Mouse (Mus musculus): Measurements from ENCODE around the gene Fbxw25. TPM values are rescaled to one million over a fixed set of nuclear protein-coding genes. Genes with fewer than 3 reads are reported as not detected.
"Not testable (repeated sequence)": the region's sequence is repeated elsewhere in the genome, so short reads cannot be mapped to it uniquely, and the experiment has no call there.

Gene Fbxw25
- polyA plus RNA-seq (2012; rRNA removed): not detected in 2 replicates

DNA sequence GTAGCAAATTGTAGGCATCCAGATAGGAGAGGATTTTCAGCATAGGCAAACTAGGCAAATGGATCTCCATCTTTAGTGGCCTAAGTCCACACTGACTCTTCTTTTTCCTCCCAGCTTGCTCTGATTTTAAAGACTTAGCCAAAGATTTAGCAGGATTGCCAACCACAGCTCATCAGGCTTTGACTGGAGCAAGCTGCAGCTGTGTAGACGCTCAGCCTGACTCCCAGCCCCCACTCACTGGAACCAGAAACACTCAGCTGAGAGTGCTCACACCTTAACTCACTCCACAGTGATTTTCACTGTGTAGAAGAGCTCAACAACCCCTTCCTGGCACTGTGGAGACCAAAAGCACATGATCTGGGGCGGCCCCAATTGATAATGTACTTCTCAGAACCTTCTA, at the start of gene Fbxw25:
TSS of gene Fbxw25 (minus strand) at position 101 of the 400 bp plus-strand sequence.
- not testable (repeated sequence) for H3K36me3 ChIP-seq (ENCODE audit: control insufficient read depth, insufficient read depth, low read length); H3K27ac ChIP-seq (ENCODE audit: insufficient read depth, low read depth, low read length); H3K27me3 ChIP-seq (ENCODE audit: control insufficient read depth, insufficient read depth, low read length); H3K4me3 ChIP-seq (ENCODE audit: low read depth, low read length); H3K4me1 ChIP-seq (ENCODE audit: control insufficient read depth, insufficient read depth, insufficient read length, low read length)
- 55% methylated on average over 2 of the region's 2 CpGs for WGBS

DNA sequence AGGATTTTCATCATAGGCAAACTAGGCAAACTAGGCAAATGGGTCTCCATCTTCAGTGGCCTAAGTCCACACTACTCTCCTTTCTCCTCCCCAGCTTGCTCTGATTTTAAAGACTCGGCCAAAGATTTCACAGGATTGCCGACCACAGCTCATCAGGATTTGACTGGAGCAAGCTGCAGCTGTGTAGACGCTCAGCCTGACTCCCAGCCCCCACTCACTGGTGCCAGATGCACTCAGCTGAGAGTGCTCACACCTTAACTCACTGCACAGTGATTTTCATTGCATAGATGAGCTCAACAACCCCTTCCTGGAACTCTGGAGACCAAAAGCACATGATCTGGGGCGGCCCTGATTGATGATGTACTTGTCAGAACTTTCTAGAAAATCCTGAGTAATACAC, 38.1 kb upstream of the Fbxw25 start, which contains the start of gene Fbxw18:
TSS of gene Fbxw18 (minus strand) at position 101 of the 400 bp plus-strand sequence.
- 75% methylated on average over 4 of the region's 4 CpGs for WGBS
- not testable (repeated sequence) for H3K27me3 ChIP-seq (ENCODE audit: control insufficient read depth, insufficient read depth, low read length); H3K4me3 ChIP-seq (ENCODE audit: low read depth, low read length); H3K27ac ChIP-seq (ENCODE audit: insufficient read depth, low read depth, low read length); H3K36me3 ChIP-seq (ENCODE audit: control insufficient read depth, insufficient read depth, low read length); H3K4me1 ChIP-seq (ENCODE audit: control insufficient read depth, insufficient read depth, insufficient read length, low read length)

DNA sequence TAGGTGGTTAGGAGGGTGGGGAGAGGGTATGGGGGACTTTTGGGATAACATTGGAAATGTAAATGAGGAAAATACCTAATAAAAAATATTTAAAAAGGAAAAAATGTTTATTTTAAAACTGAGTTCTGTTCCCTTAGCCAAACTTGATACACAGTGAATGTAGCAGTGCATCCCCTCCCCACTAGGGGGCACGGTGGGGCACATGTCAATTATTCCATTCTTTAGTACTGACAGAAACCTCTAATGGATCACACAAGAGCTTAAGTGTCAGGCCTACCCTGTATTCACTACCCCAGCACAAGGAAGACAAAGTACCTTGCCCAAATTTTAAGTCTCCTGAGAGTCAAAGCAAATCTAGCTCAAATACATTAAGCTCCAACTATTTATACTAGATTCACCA, 20.8 kb upstream of the Fbxw25 start:
- Histone ChIP-seq H3K27me3 (ENCODE audit: control insufficient read depth, insufficient read depth, low read length) (no peaks in the 10 kb centered on the region), H3K4me1 (ENCODE audit: control insufficient read depth, insufficient read depth, insufficient read length, low read length) (no peaks in the 10 kb centered on the region), H3K4me3 (ENCODE audit: low read depth, low read length) (no peak overlapping the region), H3K27ac (ENCODE audit: insufficient read depth, low read depth, low read length) (no peak overlapping the region), H3K36me3 (ENCODE audit: control insufficient read depth, insufficient read depth, low read length) (no peaks in the 10 kb centered on the region)
- TF ChIP-seq CTCF (IDR thresholded peaks at IDR 0.05; ENCODE audit: extremely low read depth, insufficient read length, insufficient replicate concordance, low read depth, low read length): peak; percentile 53; the same call in 1 of the 2 replicates
- TF ChIP-seq POLR2A (IDR thresholded peaks at IDR 0.05; ENCODE audit: low read depth, low read length): no peak
- 4% methylated on average over 1 of the region's 1 CpGs for WGBS

DNA sequence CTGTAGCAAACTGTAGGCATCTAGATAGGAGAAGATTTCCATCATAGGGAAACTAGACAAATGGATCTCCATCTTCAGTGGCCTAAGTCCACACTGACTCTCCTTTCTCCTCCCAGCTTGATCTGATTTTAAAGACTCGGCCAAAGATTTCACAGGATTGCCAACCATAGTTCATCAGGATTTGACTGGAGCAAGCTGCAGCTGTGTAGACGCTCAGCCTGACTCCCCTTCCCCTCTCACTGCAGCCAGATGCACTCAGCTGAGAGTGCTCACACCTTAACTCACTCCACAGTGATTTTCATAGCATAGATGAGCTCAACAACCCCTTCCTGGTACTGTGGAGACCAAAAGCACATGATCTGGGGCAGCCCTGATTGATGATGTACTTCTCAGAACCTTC, 38.5 kb downstream of the Fbxw25 start, which contains the start of gene Fbxw24:
TSS of gene Fbxw24 (minus strand) at position 101 of the 400 bp plus-strand sequence.
- not testable (repeated sequence) for H3K4me1 ChIP-seq (ENCODE audit: control insufficient read depth, insufficient read depth, insufficient read length, low read length); H3K27ac ChIP-seq (ENCODE audit: insufficient read depth, low read depth, low read length); H3K27me3 ChIP-seq (ENCODE audit: control insufficient read depth, insufficient read depth, low read length); H3K36me3 ChIP-seq (ENCODE audit: control insufficient read depth, insufficient read depth, low read length); H3K4me3 ChIP-seq (ENCODE audit: low read depth, low read length)
- WGBS: 77% methylated on average over 2 of the region's 2 CpGs

DNA sequence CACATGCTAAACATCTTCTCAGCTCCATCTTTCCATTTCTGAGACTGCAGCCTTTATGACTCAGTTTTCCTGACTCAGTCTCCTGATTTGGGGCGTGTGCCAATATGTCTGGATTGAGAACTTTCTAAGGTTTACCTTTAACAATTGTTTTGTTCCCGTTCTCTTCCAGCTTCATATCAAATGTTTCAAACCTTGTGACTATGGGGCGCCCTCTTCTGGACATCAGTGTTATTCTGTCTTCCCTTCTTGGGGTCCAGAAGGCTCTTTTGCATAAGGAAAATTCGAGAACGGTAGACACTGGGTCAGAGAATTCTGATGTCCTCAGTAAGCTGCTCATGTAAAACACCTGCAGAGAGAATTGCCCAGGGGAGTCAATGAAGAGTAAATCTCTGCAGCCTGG, 57.6 kb downstream of the Fbxw25 start:
- not testable (repeated sequence) for H3K27me3 ChIP-seq (ENCODE audit: control insufficient read depth, insufficient read depth, low read length); H3K27ac ChIP-seq (ENCODE audit: insufficient read depth, low read depth, low read length); H3K4me3 ChIP-seq (ENCODE audit: low read depth, low read length); H3K36me3 ChIP-seq (ENCODE audit: control insufficient read depth, insufficient read depth, low read length); H3K4me1 ChIP-seq (ENCODE audit: control insufficient read depth, insufficient read depth, insufficient read length, low read length)
- WGBS: 35% methylated on average over 5 of the region's 5 CpGs

DNA sequence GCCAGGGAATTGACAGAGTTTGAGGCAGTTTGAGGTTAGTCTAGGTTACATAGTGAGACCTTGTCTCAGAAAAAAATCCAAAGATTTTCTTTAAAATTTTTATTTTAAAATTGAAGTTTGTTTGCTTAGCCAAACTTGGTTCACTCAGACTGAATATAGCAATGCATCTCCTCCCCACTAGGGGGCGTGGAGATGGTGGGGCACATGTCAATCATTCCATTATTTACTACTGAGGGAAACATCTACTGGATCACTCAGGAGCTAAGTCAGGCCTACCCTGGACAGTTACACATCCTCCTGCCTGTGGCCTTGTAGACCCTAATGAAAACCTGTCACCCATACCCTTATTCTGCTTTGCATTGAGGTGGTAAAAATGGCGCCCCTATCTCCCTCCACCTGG, 62.3 kb downstream of the Fbxw25 start:
- not testable (repeated sequence) for H3K4me3 ChIP-seq (ENCODE audit: low read depth, low read length); H3K4me1 ChIP-seq (ENCODE audit: control insufficient read depth, insufficient read depth, insufficient read length, low read length); H3K27me3 ChIP-seq (ENCODE audit: control insufficient read depth, insufficient read depth, low read length); H3K36me3 ChIP-seq (ENCODE audit: control insufficient read depth, insufficient read depth, low read length); H3K27ac ChIP-seq (ENCODE audit: insufficient read depth, low read depth, low read length)
- 47% methylated on average over 2 of the region's 2 CpGs for WGBS

DNA sequence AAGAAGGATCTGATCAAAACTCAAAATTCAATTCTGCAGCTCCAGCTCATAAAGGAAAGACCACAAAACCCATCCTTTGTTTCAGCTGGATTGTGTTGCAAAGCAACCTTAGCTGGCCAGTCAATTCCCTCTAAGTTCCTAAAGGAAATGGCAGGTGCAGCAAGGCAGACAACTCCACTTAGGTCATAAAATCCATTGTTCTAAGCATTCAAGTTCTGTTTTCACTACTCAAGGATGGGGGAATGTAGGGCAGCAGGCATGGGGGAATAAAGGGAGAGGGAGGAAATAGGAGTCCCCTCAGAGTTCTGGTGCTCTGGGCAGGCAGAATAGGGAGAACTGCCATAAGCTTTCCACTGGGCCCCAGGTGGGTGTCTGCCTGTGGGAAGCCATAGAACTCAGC, 67.2 kb downstream of the Fbxw25 start:
- H3K4me1 ChIP-seq (ENCODE audit: control insufficient read depth, insufficient read depth, insufficient read length, low read length): no peaks in the 10 kb centered on the region
- TF ChIP-seq POLR2A (IDR thresholded peaks at IDR 0.05; ENCODE audit: low read depth, low read length): no peak
- no peak for TF ChIP-seq CTCF (IDR thresholded peaks at IDR 0.05; ENCODE audit: extremely low read depth, insufficient read length, insufficient replicate concordance, low read depth, low read length)
- H3K4me3 ChIP-seq (ENCODE audit: low read depth, low read length): no peak overlapping the region
- no peaks in the 10 kb centered on the region for H3K27me3 ChIP-seq (ENCODE audit: control insufficient read depth, insufficient read depth, low read length)
- H3K36me3 ChIP-seq (ENCODE audit: control insufficient read depth, insufficient read depth, low read length): no peaks in the 10 kb centered on the region
- no peak overlapping the region for H3K27ac ChIP-seq (ENCODE audit: insufficient read depth, low read depth, low read length)

Other genes with a start within 250 kb of the Fbxw25 start
- gene Fbxw16, start 215.5 kb downstream of the Fbxw25 start, polyA plus RNA-seq (2012; rRNA removed): not detected in 2 replicates
- not detected in 2 replicates for gene Fbxw19, start 168.8 kb downstream of the Fbxw25 start, polyA plus RNA-seq (2012; rRNA removed)
- gene Fbxw15, start 96.4 kb downstream of the Fbxw25 start, polyA plus RNA-seq (2012; rRNA removed): not detected in 2 replicates
- gene Fbxw24, start 38.6 kb downstream of the Fbxw25 start, polyA plus RNA-seq (2012; rRNA removed): not detected in 2 replicates
- not detected in 2 replicates for gene Fbxw18, start 38.0 kb upstream of the Fbxw25 start, polyA plus RNA-seq (2012; rRNA removed)
- gene Fbxw26, start 81.4 kb upstream of the Fbxw25 start, polyA plus RNA-seq (2012; rRNA removed): not detected in 2 replicates
- gene Fbxw27, start 126.0 kb upstream of the Fbxw25 start, polyA plus RNA-seq (2012; rRNA removed): not detected in 2 replicates
- not detected in 2 replicates for gene Spink8, start 147.6 kb upstream of the Fbxw25 start, polyA plus RNA-seq (2012; rRNA removed)
- gene Nme6, start 168.1 kb upstream of the Fbxw25 start, polyA plus RNA-seq (2012; rRNA removed): 9.9 and 14.6 TPM in 2 replicates
- 3.2 TPM in 1 of 2 replicates, not detected in the other for gene Camp, start 185.0 kb upstream of the Fbxw25 start, polyA plus RNA-seq (2012; rRNA removed)
- gene Cdc25a, start 210.9 kb upstream of the Fbxw25 start, polyA plus RNA-seq (2012; rRNA removed): 14.1 and 27.3 TPM in 2 replicates

All from small intestine, adult 2 months (tissue).